Mouse (Mus musculus): ENCODE measurements around the gene Hist1h2ab. TPM values are rescaled to one million over a fixed set of nuclear protein-coding genes. Genes with fewer than 3 reads are reported as not detected.
"Not testable (repeated sequence)": the region's sequence is repeated elsewhere in the genome, so short reads cannot be mapped to it uniquely, and the experiment has no call there.

Hist1h2ab gene
- 7.3 and 15.7 TPM in 2 replicates for polyA plus RNA-seq (2015; fragmentation: Nextera tagmentation; extraction: Ambion mirVana)

DNA sequence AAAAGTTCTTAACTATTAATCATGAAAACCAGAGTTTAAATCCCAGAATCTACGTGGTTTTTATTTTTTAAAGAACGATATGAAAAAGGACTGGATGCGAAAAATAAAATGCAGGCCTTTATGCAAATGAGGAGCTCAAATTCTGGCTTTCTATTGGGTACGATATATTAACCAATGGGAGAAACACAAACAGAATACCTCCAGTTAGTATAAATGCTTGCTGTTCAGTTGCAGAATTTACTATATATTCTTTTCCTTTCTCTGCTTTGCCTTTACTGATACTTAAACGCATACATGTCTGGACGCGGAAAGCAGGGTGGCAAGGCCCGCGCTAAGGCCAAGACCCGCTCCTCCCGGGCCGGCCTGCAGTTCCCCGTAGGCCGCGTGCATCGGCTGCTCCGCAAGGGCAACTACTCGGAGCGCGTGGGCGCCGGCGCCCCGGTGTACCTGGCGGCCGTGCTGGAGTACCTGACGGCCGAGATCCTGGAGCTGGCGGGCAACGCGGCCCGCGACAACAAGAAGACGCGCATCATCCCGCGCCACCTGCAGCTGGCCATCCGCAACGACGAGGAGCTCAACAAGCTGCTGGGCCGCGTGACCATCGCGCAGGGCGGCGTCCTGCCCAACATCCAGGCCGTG is at the start of gene Hist1h2ab:
TSS of gene Hist1h2ab (plus strand) at position 288 of the 639 bp plus-strand sequence.
- WGBS = 2% methylated on average over 27 of the region's 47 CpGs
- not testable (repeated sequence) for H3K9me3 ChIP-seq (ENCODE audit: control insufficient read depth, low read length)
- peak; percentile 66 for DNase-seq (ENCODE audit: low spot score)

DNA sequence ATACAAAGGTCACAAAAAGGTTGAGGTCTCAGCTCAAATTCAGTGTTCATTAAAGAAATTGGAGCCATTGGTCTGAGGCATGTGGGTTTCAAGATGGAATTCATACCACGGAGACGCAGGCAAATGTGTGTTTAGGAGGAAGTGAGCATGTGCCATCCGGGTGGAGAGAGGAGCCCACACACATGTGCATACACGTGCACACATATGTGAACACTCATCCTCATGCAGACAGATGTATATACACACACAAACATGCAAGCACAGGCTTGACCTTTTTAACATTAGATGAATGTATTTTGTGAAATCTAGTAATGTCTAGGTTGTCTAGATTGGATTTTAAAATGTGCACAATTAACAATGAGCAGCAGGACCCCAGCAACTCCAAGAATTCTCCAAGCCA is 48.7 kb upstream of the Hist1h2ab start:
- Histone ChIP-seq H3K9ac (ENCODE audit: low read length) (no peak overlapping the region), H3K4me3 (ENCODE audit: low read depth, low read length) (no peak overlapping the region), H3K27ac (replicated peaks) (no peak overlapping the region), H3K4me1 (replicated peaks; ENCODE audit: control insufficient read depth, insufficient read depth) (no peaks in the 10 kb centered on the region), H3K27me3 (ENCODE audit: control insufficient read depth, insufficient read depth, low read length) (no peaks in the 10 kb centered on the region), H3K4me2 (replicated peaks; ENCODE audit: low read depth) (no peak overlapping the region), H3K9me3 (ENCODE audit: control insufficient read depth, low read length) (no peaks in the 10 kb centered on the region), H3K36me3 (ENCODE audit: control insufficient read depth, insufficient read depth, low read length) (no peaks in the 10 kb centered on the region)
- TF ChIP-seq CTCF (IDR thresholded peaks at IDR 0.05; ENCODE audit: low read depth) = no peak
- no peak for TF ChIP-seq EP300 (optimal IDR thresholded peaks at IDR 0.05)
- DNase-seq (ENCODE audit: low spot score) (no peak), ATAC-seq (ENCODE audit: low FRiP score, low TSS enrichment) (no peak)
- WGBS = 61% methylated on average over 4 of the region's 4 CpGs

More for the DNA sequence above, at the start of gene Hist1h2ab:
- H3K27ac ChIP-seq (replicated peaks) = peak within 1 kb of the TSS; percentile 90
- ATAC-seq (ENCODE audit: low FRiP score, low TSS enrichment) = peak; percentile 38; the same call in 1 of the 2 replicates
- H3K4me3 ChIP-seq (ENCODE audit: low read depth, low read length) = peak within 1 kb of the TSS; percentile 31
- not testable (repeated sequence) for H3K4me1 ChIP-seq (replicated peaks; ENCODE audit: control insufficient read depth, insufficient read depth); H3K36me3 ChIP-seq (ENCODE audit: control insufficient read depth, insufficient read depth, low read length); H3K27me3 ChIP-seq (ENCODE audit: control insufficient read depth, insufficient read depth, low read length)
- peak within 1 kb of the TSS; percentile 55 for H3K4me2 ChIP-seq (replicated peaks; ENCODE audit: low read depth)
- TF ChIP-seq CTCF (IDR thresholded peaks at IDR 0.05; ENCODE audit: low read depth) = peak; percentile 17; the same call in 1 of the 2 replicates
- peak within 1 kb of the TSS; percentile 18; the same call in 1 of the 2 replicates for H3K9ac ChIP-seq (ENCODE audit: low read length)

DNA sequence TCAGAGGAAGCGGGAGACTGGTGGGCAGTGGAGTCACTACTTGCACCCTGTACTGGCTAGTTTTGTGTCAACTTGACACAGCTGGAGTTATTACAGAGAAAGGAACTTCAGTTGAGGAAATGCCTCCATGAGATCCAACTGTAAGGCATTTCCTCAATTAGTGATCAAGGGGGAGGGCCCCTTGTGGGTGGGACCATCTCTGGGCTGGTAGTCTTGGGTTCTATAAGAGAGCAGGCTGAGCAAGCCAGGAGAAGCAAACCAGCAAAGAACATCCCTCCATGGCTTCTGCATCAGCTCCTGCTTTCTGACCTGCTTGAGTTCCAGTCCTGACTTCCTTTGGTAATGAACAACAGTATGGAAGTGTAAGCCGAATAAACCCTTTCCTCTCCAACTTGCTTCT is 48.1 kb upstream of the Hist1h2ab start:
- not testable (repeated sequence) for H3K9me3 ChIP-seq (ENCODE audit: control insufficient read depth, low read length); DNase-seq (ENCODE audit: low spot score); H3K4me3 ChIP-seq (ENCODE audit: low read depth, low read length); H3K4me2 ChIP-seq (replicated peaks; ENCODE audit: low read depth); H3K27me3 ChIP-seq (ENCODE audit: control insufficient read depth, insufficient read depth, low read length); H3K36me3 ChIP-seq (ENCODE audit: control insufficient read depth, insufficient read depth, low read length); ATAC-seq (ENCODE audit: low FRiP score, low TSS enrichment); H3K27ac ChIP-seq (replicated peaks); H3K4me1 ChIP-seq (replicated peaks; ENCODE audit: control insufficient read depth, insufficient read depth); H3K9ac ChIP-seq (ENCODE audit: low read length)
- WGBS = 60% methylated on average over 2 of the region's 2 CpGs

DNA sequence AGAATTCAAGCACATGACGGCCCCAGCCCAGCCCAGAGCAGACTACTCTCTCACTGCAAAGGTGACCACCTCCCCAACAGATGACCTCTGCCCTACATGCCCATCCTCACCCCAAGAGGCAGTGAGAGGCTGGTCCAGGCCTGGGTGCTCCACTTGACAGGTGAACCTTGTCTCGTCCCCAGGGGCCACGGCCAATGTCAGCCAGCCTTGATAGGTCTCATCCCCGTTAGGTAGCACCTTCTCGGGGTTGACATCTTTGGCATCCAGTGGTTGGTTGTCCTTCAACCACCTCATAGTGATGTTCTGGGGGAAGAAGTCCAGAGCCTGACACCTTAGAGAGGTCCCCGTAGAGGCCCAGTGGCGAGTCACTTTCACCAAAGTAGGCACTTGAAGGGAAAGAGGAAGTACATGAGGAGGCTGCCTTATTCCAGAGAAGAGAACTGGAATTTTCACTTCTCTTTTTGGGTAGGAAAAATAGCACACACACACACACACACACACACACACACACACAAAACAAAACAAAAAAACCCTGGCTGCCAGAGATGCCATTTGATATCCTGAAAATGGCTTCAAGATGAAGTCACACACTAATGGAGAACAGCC is 45.1 kb upstream of the Hist1h2ab start:
- WGBS = 92% methylated on average over 7 of the region's 7 CpGs
- H3K9ac ChIP-seq (ENCODE audit: low read length) = no peak overlapping the region
- H3K9me3 ChIP-seq (ENCODE audit: control insufficient read depth, low read length) = no peaks in the 10 kb centered on the region
- no peak overlapping the region for H3K27ac ChIP-seq (replicated peaks)
- TF ChIP-seq EP300 (optimal IDR thresholded peaks at IDR 0.05) = no peak
- no peak for TF ChIP-seq CTCF (IDR thresholded peaks at IDR 0.05; ENCODE audit: low read depth)
- H3K4me1 ChIP-seq (replicated peaks; ENCODE audit: control insufficient read depth, insufficient read depth) = no peaks in the 10 kb centered on the region
- no peak overlapping the region for H3K4me2 ChIP-seq (replicated peaks; ENCODE audit: low read depth)
- H3K27me3 ChIP-seq (ENCODE audit: control insufficient read depth, insufficient read depth, low read length) = no peaks in the 10 kb centered on the region
- ATAC-seq (ENCODE audit: low FRiP score, low TSS enrichment) (no peak), DNase-seq (ENCODE audit: low spot score) (no peak)
- H3K4me3 ChIP-seq (ENCODE audit: low read depth, low read length) = no peak overlapping the region
- no peaks in the 10 kb centered on the region for H3K36me3 ChIP-seq (ENCODE audit: control insufficient read depth, insufficient read depth, low read length)

DNA sequence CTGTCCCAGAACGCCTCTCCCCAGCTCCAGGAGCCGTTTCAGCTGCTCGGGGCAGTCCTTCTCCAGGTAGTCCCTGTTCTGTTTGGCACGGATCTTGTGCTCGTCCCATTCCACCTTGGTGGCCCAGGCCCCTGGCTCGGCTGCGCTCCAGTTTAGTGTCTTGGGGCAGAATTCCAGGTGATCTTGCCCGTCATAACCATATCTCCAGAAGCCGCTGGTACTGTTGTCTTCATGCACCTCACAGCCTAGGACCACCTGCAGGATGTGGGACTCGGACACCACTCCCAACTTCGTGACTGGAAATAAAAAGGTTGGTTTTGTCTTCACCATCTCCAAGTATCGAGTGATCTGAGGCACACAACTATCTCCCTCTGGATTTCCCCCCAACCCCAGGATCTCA is 44.2 kb upstream of the Hist1h2ab start:
- Histone ChIP-seq H3K27me3 (ENCODE audit: control insufficient read depth, insufficient read depth, low read length) (no peaks in the 10 kb centered on the region), H3K4me1 (replicated peaks; ENCODE audit: control insufficient read depth, insufficient read depth) (no peaks in the 10 kb centered on the region), H3K4me2 (replicated peaks; ENCODE audit: low read depth) (no peak overlapping the region), H3K9me3 (ENCODE audit: control insufficient read depth, low read length) (no peaks in the 10 kb centered on the region), H3K36me3 (ENCODE audit: control insufficient read depth, insufficient read depth, low read length) (no peaks in the 10 kb centered on the region), H3K27ac (replicated peaks) (no peak overlapping the region), H3K9ac (ENCODE audit: low read length) (no peak overlapping the region), H3K4me3 (ENCODE audit: low read depth, low read length) (no peak overlapping the region)
- WGBS = 93% methylated on average over 12 of the region's 12 CpGs
- ATAC-seq (ENCODE audit: low FRiP score, low TSS enrichment) = no peak
- no peak for DNase-seq (ENCODE audit: low spot score)
- TF ChIP-seq CTCF (IDR thresholded peaks at IDR 0.05; ENCODE audit: low read depth) (no peak), EP300 (optimal IDR thresholded peaks at IDR 0.05) (no peak)

DNA sequence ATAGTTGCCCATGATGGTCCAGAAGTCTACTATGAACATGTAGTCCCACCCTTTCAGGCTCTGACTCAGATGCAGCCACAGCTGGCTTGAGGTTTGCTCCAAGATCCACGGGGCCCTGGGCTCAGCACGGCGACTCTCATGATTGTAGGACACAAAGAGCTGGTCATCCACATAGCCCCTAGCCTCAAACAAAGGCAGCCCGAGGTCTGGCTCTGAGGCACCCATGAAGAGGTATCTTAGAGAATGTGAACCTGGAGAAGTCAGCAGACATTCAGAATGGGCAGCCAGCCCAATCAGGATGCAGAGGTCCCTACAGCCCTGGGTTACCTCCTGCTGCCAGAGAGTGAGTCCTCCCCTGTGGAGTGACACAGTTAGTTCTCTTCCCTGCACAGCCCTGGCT is 42.9 kb upstream of the Hist1h2ab start:
- ATAC-seq (ENCODE audit: low FRiP score, low TSS enrichment) (no peak), DNase-seq (ENCODE audit: low spot score) (no peak)
- Histone ChIP-seq H3K36me3 (ENCODE audit: control insufficient read depth, insufficient read depth, low read length) (no peaks in the 10 kb centered on the region), H3K9ac (ENCODE audit: low read length) (no peak overlapping the region), H3K4me3 (ENCODE audit: low read depth, low read length) (no peak overlapping the region), H3K27ac (replicated peaks) (no peak overlapping the region), H3K27me3 (ENCODE audit: control insufficient read depth, insufficient read depth, low read length) (no peaks in the 10 kb centered on the region), H3K4me1 (replicated peaks; ENCODE audit: control insufficient read depth, insufficient read depth) (no peaks in the 10 kb centered on the region), H3K4me2 (replicated peaks; ENCODE audit: low read depth) (no peak overlapping the region), H3K9me3 (ENCODE audit: control insufficient read depth, low read length) (no peaks in the 10 kb centered on the region)
- no peak for TF ChIP-seq EP300 (optimal IDR thresholded peaks at IDR 0.05)
- 87% methylated on average over 4 of the region's 4 CpGs for WGBS

Measured in stomach, postnatal 0 days (tissue).